Mouse (Mus musculus): ENCODE data around the gene Ttc6.

Ttc6 gene

GRCm38 (mm10) chr12:57545371-57546241, 18.3 kb upstream of the Ttc6 start:
- DNase-seq (ENCODE audit: low spot score in 2 of 2), result no peak

GRCm38 (mm10) chr12:57546415-57547201, 17.3 kb upstream of the Ttc6 start, which contains the start of gene Foxa1:
Gene Foxa1 (minus strand): TSS chr12:57546916.
- DNase-seq (ENCODE audit: low spot score in 2 of 2), result no peak

- DNase-seq (ENCODE audit: low spot score in 2 of 2), result no peak
Observed at GRCm38 (mm10) chr12:57547890-57548289, 16.0 kb upstream of the Ttc6 start.

- DNase-seq (ENCODE audit: low spot score in 2 of 2), result no peak
Observed at GRCm38 (mm10) chr12:57548352-57548980, 15.4 kb upstream of the Ttc6 start.

GRCm38 (mm10) chr12:57548981-57549666, 14.8 kb upstream of the Ttc6 start:
- DNase-seq (ENCODE audit: low spot score in 2 of 2), result no peak

- DNase-seq (ENCODE audit: low spot score in 2 of 2), result no peak
Observed at GRCm38 (mm10) chr12:57549667-57550160, 14.2 kb upstream of the Ttc6 start.

- DNase-seq (ENCODE audit: low spot score in 2 of 2), result no peak
Observed at GRCm38 (mm10) chr12:57550181-57550808, 13.6 kb upstream of the Ttc6 start.

- no peak for DNase-seq (ENCODE audit: low spot score in 2 of 2)
Observed at GRCm38 (mm10) chr12:57550881-57551280, 13.0 kb upstream of the Ttc6 start.

GRCm38 (mm10) chr12:57552286-57552685, 11.6 kb upstream of the Ttc6 start:
- no peak for DNase-seq (ENCODE audit: low spot score in 2 of 2)

GRCm38 (mm10) chr12:57554091-57554490, 9.8 kb upstream of the Ttc6 start:
- no peak for DNase-seq (ENCODE audit: low spot score in 2 of 2)

GRCm38 (mm10) chr12:57571773-57572172, 7.9 kb downstream of the Ttc6 start:
- DNase-seq (ENCODE audit: low spot score in 2 of 2), result no peak

GRCm38 (mm10) chr12:57572415-57572814, 8.5 kb downstream of the Ttc6 start:
- no peak for DNase-seq (ENCODE audit: low spot score in 2 of 2)

- DNase-seq (ENCODE audit: low spot score in 2 of 2), result no peak
Observed at GRCm38 (mm10) chr12:57575931-57576628, 12.2 kb downstream of the Ttc6 start.

GRCm38 (mm10) chr12:57607624-57608023, 43.7 kb downstream of the Ttc6 start:
- no peak for DNase-seq (ENCODE audit: low spot score in 2 of 2)

GRCm38 (mm10) chr12:57615137-57615536, 51.2 kb downstream of the Ttc6 start:
- no peak for DNase-seq (ENCODE audit: low spot score in 2 of 2)

- no peak for DNase-seq (ENCODE audit: low spot score in 2 of 2)
Observed at GRCm38 (mm10) chr12:57622030-57622429, 58.1 kb downstream of the Ttc6 start.

GRCm38 (mm10) chr12:57623264-57623663, 59.4 kb downstream of the Ttc6 start:
- no peak for DNase-seq (ENCODE audit: low spot score in 2 of 2)

- no peak for DNase-seq (ENCODE audit: low spot score in 2 of 2)
Observed at GRCm38 (mm10) chr12:57624011-57624608, 60.2 kb downstream of the Ttc6 start.

- no peak for DNase-seq (ENCODE audit: low spot score in 2 of 2)
Observed at GRCm38 (mm10) chr12:57650011-57650410, 86.1 kb downstream of the Ttc6 start.

GRCm38 (mm10) chr12:57650677-57651076, 86.8 kb downstream of the Ttc6 start:
- DNase-seq (ENCODE audit: low spot score in 2 of 2), result no peak

Data from spleen, postnatal 36 days (tissue).